Mouse (Mus musculus): ENCODE results near the gene Smyd4.

GRCm38 (mm10) chr11:75406865-75407264, 58.6 kb downstream of the Smyd4 start:
- TF ChIP-seq POLR2A (IDR thresholded peaks at IDR 0.05; ENCODE audit: borderline replicate concordance, insufficient read depth, low read length) = no peak
- TF ChIP-seq CTCF (IDR thresholded peaks at IDR 0.05; ENCODE audit: borderline replicate concordance, insufficient read depth, low read depth, low read length) = peak; percentile 39
